Mouse (Mus musculus) embryonic fibroblast, embryonic 13.5 days (primary cell): ENCODE results near the gene Otop3.

Experiments used
- CTCF ChIP-seq: IDR thresholded peaks from 2 replicates; pipeline ENCODE4 v1.5.1; 2011; ENCODE audit warnings: mild to moderate bottlenecking, control low read depth, low read length, moderate library complexity, borderline replicate concordance; ENCODE audit not compliant: insufficient read depth
- POLR2A ChIP-seq: IDR thresholded peaks from 2 replicates; pipeline ENCODE4 v1.6.1; 2011; ENCODE audit warnings: low read depth, mild to moderate bottlenecking, control low read depth, low read length, moderate library complexity

DNA sequence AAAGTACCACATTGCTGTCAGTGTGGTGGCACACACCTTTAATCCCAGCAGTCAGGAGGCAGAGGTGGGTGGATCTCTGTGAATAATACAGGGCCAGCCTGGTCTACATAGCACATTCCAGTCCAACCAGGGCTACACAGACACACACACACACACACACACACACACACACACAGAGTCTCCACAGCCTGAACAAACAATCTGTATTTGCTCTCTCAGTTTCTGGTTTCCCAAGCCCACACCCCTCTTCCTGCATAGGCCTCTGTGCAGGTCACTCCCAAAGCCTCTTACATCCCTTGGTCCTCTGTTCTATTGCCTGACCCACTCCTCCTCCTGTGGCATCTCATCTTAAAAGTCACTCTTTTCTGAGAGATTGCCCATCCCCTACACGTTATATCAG is 37.5 kb downstream of the Otop3 start:
- TF ChIP-seq CTCF (no peak), POLR2A (no peak)
